Mouse (Mus musculus): ENCODE measurements around the gene Acer3. TPM values are rescaled to one million over a fixed set of nuclear protein-coding genes. Genes with fewer than 3 reads are reported as not detected.
A peak's percentile ranks its signal among the peaks of the same experiment; 100 is the strongest.

Acer3 gene
- total RNA-seq, 1 experiment, result 26.2 TPM

DNA sequence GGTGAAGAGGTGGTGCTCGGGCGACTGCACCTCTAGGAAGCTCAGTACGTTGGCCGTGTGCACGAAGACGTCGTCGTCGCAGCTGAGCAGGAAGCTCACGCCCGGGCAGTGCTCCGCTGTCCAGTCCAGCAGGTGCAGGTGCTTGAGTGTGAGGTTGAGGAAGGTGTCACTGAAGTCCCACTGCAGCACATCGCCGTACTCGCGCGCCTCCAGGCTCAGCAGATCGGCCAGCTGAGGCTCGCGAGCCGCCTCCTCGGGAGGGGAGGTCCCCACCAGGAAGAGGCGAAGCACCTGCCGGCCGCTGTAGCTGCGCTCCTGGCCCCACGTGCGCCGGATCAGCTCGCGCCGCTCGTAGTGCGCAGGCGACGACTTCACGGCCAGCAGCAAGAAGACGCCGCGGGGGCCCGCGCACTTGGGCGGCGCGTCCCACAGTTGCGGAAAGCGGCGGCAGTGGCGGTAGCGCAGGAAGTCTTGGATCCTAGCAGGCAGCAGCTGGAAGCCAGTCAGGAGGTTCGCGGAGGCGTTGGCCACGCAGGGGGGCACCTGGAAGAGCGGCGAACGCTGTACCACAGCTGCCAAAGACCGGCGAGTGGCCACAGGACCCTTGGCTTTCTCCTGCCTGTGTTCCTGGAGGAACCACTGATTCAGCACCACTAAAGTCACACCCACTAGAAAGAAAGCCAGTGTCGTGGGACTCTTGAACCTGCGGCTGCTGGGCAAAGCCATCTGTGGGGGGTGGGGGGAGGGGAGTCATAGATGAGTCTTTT is 126.8 kb downstream of the Acer3 start:
- H3K4me1 ChIP-seq (ENCODE audit: control insufficient read depth in 2 of 2, insufficient read depth in 2 of 2, low read length in 2 of 2, poor library complexity in 1 of 2), result peaks cover 0 to 4% of the 10 kb centered on the region in 2 experiments; a peak in 1 of 4 replicates
- in situ Hi-C loops (cut with MboI; ENCODE audit: low sequenced_read_pairs in 2 of 2, unreplicated experiment in 2 of 2), result no loop called here

DNA sequence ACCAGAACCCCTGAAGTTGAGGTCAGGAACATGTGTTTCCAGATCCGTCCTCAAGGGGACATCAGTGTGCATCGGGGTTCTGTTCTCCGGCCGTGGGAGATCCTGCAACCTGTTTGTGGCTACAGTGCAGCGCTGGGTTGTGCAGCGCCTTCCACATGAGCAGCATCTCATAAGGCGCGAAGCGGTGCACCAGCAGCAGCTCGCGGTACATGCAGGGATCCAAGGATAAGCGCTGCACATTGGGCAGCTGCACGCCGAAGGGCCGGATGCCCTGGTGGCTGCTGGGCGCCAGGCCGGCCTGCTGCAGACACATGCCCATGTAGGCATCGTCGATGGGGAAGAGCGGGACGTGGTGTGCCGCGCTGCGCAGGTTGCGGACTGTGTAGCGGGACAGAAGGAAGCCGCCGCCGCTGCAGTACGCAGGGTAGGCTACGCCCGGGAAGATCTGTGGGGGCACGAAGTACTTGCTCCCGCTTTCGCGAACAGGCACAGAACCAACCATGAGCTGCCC is 127.4 kb downstream of the Acer3 start:
- Histone ChIP-seq H3K4me3 (ENCODE audit: insufficient read depth in 1 of 2, low read depth in 1 of 2, low read length in 2 of 2, poor library complexity in 1 of 2, severe bottlenecking in 1 of 2) (peak overlapping the region; percentile 27 to 44), H3K9ac (ENCODE audit: insufficient read depth, low read depth, low read length, poor library complexity, severe bottlenecking) (no peak overlapping the region), H3K27ac (ENCODE audit: insufficient read depth, low read depth, low read length, poor library complexity, severe bottlenecking) (no peak overlapping the region), H3K36me3 (ENCODE audit: control insufficient read depth, insufficient read depth, low read length, poor library complexity, severe bottlenecking) (no peaks in the 10 kb centered on the region), H3K4me1 (ENCODE audit: control insufficient read depth in 2 of 2, insufficient read depth in 2 of 2, low read length in 2 of 2, poor library complexity in 1 of 2) (peaks cover 4 to 9% of the 10 kb centered on the region in 2 experiments; a peak in 3 of 4 replicates), H3K9me3 (ENCODE audit: control insufficient read depth, insufficient read depth, low read depth, low read length) (no peaks in the 10 kb centered on the region)
- TF ChIP-seq HCFC1 (IDR thresholded peaks at IDR 0.05; ENCODE audit: borderline replicate concordance, insufficient read depth, low read length), result no peak
- no peak for TF ChIP-seq MAFK (IDR thresholded peaks at IDR 0.05; ENCODE audit: insufficient read depth, low read depth, low read length)
- TF ChIP-seq ZC3H11A (IDR thresholded peaks at IDR 0.05; ENCODE audit: borderline replicate concordance, low read depth, low read length), result no peak
- TF ChIP-seq ZNF384 (IDR thresholded peaks at IDR 0.05; ENCODE audit: low read depth, low read length), result no peak
- no peak for TF ChIP-seq CHD2 (IDR thresholded peaks at IDR 0.05; ENCODE audit: low read depth, low read length)
- no peak for DNase-seq (ENCODE audit: low read depth, low spot score)
- in situ Hi-C loops (cut with MboI; ENCODE audit: low sequenced_read_pairs in 2 of 2, unreplicated experiment in 2 of 2), result no loop called here

More for the DNA sequence above, 126.8 kb downstream of the Acer3 start:
- no peaks in the 10 kb centered on the region for H3K36me3 ChIP-seq (ENCODE audit: control insufficient read depth, insufficient read depth, low read length, poor library complexity, severe bottlenecking)
- no peak overlapping the region for H3K27ac ChIP-seq (ENCODE audit: insufficient read depth, low read depth, low read length, poor library complexity, severe bottlenecking)
- no peaks in the 10 kb centered on the region for H3K9me3 ChIP-seq (ENCODE audit: control insufficient read depth, insufficient read depth, low read depth, low read length)
- DNase-seq (ENCODE audit: low read depth, low spot score), result no peak
- no peak overlapping the region for H3K9ac ChIP-seq (ENCODE audit: insufficient read depth, low read depth, low read length, poor library complexity, severe bottlenecking)
- TF ChIP-seq CHD2 (IDR thresholded peaks at IDR 0.05; ENCODE audit: low read depth, low read length) (no peak), MAFK (IDR thresholded peaks at IDR 0.05; ENCODE audit: insufficient read depth, low read depth, low read length) (no peak), ZNF384 (IDR thresholded peaks at IDR 0.05; ENCODE audit: low read depth, low read length) (no peak), ZC3H11A (IDR thresholded peaks at IDR 0.05; ENCODE audit: borderline replicate concordance, low read depth, low read length) (no peak), HCFC1 (IDR thresholded peaks at IDR 0.05; ENCODE audit: borderline replicate concordance, insufficient read depth, low read length) (no peak)
- peak overlapping the region; percentile 27 to 44 for H3K4me3 ChIP-seq (ENCODE audit: insufficient read depth in 1 of 2, low read depth in 1 of 2, low read length in 2 of 2, poor library complexity in 1 of 2, severe bottlenecking in 1 of 2)

DNA sequence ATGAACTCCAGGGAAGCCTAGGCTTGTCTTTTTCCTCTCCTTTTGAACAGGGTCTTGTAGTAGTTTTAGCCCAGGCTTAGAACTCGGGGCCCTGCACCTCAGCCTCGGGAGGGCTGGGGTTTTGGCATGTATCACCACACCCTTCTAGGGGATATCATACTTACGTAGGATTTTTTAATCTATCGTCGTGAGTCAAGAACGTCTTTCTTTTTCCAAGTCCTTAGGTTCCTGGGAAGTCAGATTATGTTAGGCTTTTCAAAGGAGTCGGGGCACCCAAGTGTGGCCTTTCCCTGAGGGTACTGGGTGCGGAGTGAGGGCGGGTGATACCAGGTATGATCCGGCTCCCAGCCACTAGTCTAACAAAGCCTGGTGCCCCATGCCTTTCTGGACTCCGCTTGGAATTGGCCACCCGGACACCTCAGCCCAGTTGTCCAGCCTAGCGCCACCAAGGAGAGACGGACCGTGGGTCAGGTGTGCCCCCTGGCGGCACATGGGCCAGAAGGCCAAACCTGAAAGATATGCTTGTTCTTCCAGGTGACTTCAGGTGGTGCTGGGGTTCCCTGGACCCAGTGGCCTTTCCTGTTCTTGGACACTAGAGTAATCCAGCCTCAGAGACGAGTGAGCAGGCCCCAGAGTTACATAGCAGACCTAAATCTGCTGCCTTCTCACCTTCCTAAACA is 129.3 kb downstream of the Acer3 start:
- no peak overlapping the region for H3K4me3 ChIP-seq (ENCODE audit: insufficient read depth in 1 of 2, low read depth in 1 of 2, low read length in 2 of 2, poor library complexity in 1 of 2, severe bottlenecking in 1 of 2)
- in situ Hi-C loops (cut with MboI; ENCODE audit: low sequenced_read_pairs in 2 of 2, unreplicated experiment in 2 of 2), result no loop called here
- no peak overlapping the region for H3K27ac ChIP-seq (ENCODE audit: insufficient read depth, low read depth, low read length, poor library complexity, severe bottlenecking)
- TF ChIP-seq ZC3H11A (IDR thresholded peaks at IDR 0.05; ENCODE audit: borderline replicate concordance, low read depth, low read length), result peak; percentile 41; the same call in 1 of the 2 replicates
- no peak for TF ChIP-seq HCFC1 (IDR thresholded peaks at IDR 0.05; ENCODE audit: borderline replicate concordance, insufficient read depth, low read length)
- no peak for TF ChIP-seq CHD2 (IDR thresholded peaks at IDR 0.05; ENCODE audit: low read depth, low read length)
- peaks cover 4 to 9% of the 10 kb centered on the region in 2 experiments; a peak in 3 of 4 replicates for H3K4me1 ChIP-seq (ENCODE audit: control insufficient read depth in 2 of 2, insufficient read depth in 2 of 2, low read length in 2 of 2, poor library complexity in 1 of 2)
- H3K9me3 ChIP-seq (ENCODE audit: control insufficient read depth, insufficient read depth, low read depth, low read length), result no peaks in the 10 kb centered on the region
- H3K9ac ChIP-seq (ENCODE audit: insufficient read depth, low read depth, low read length, poor library complexity, severe bottlenecking), result no peak overlapping the region
- H3K36me3 ChIP-seq (ENCODE audit: control insufficient read depth, insufficient read depth, low read length, poor library complexity, severe bottlenecking), result no peaks in the 10 kb centered on the region
- no peak for DNase-seq (ENCODE audit: low read depth, low spot score)

DNA sequence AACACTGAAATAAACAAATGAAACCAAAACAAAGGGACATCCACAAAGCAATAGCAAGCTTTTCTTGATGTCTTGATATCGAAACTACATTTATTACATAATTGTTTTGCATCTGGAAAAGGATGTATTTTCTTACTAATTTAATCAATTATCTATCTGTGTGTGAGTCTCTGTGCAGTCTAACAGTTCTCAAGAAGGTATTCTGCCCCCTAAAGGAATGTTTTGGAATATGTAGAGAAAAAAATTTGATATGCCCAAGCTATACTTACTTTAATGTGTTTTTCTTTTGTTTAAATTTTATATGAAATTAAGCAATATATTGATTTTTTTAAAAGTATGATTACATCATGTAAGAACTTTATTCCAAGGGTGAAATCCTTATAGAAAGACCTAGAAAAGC is 130.4 kb downstream of the Acer3 start:
- no peak for TF ChIP-seq ZC3H11A (IDR thresholded peaks at IDR 0.05; ENCODE audit: borderline replicate concordance, low read depth, low read length)
- TF ChIP-seq ZNF384 (IDR thresholded peaks at IDR 0.05; ENCODE audit: low read depth, low read length), result peak; percentile 29; the same call in 1 of the 2 replicates
- Histone ChIP-seq H3K4me1 (ENCODE audit: control insufficient read depth in 2 of 2, insufficient read depth in 2 of 2, low read length in 2 of 2, poor library complexity in 1 of 2) (peaks cover 4 to 9% of the 10 kb centered on the region in 2 experiments; a peak in 3 of 4 replicates), H3K4me3 (ENCODE audit: insufficient read depth in 1 of 2, low read depth in 1 of 2, low read length in 2 of 2, poor library complexity in 1 of 2, severe bottlenecking in 1 of 2) (no peak overlapping the region), H3K27ac (ENCODE audit: insufficient read depth, low read depth, low read length, poor library complexity, severe bottlenecking) (no peak overlapping the region), H3K9ac (ENCODE audit: insufficient read depth, low read depth, low read length, poor library complexity, severe bottlenecking) (no peak overlapping the region), H3K9me3 (ENCODE audit: control insufficient read depth, insufficient read depth, low read depth, low read length) (no peaks in the 10 kb centered on the region), H3K36me3 (ENCODE audit: control insufficient read depth, insufficient read depth, low read length, poor library complexity, severe bottlenecking) (no peaks in the 10 kb centered on the region)
- in situ Hi-C loops (cut with MboI; ENCODE audit: low sequenced_read_pairs in 2 of 2, unreplicated experiment in 2 of 2), result no loop called here
- DNase-seq (ENCODE audit: low read depth, low spot score), result no peak

Measured in ES-E14 (cell line).